Mouse (Mus musculus): Measurements from ENCODE around the gene Vmac.

- no peak for TF ChIP-seq POLR2A (IDR thresholded peaks at IDR 0.05; ENCODE audit: insufficient read depth, low read depth, low read length)
- TF ChIP-seq EP300 (IDR thresholded peaks at IDR 0.05; ENCODE audit: insufficient read depth, low read depth, low read length): no peak
These were observed 9.3 kb upstream of the Vmac start for GRCm38 (mm10) chr17:56727029-56727649.

Data from heart, adult 2 months (tissue).